Mouse (Mus musculus) forebrain, postnatal 0 days (tissue): ENCODE results near the gene Ube3b. TPM values are rescaled to one million over a fixed set of nuclear protein-coding genes. Genes with fewer than 3 reads are reported as not detected.

Experiments
- ATAC-seq: fragments of 200-750 bp; cut with Nextera tagmentation; 2 replicates; pipeline ENCODE4 v1.8.0; 2017; ENCODE audit warnings: mild to moderate bottlenecking, moderate library complexity
- DNase-seq: peaks from one replicate; pipeline ENCODE4 v3.0.0-alpha.2; 2015
- H3K27ac ChIP-seq: fragments of 300-500 bp; sonication (generic); 2 replicates; pipeline ENCODE4 v1.5.1; 2014; ENCODE audit warnings: low read depth, mild to moderate bottlenecking, antibody characterized with exemption, low read length, moderate library complexity, mixed read lengths
- H3K27me3 ChIP-seq: fragments of 300-500 bp; sonication (generic); 2 replicates; pipeline ENCODE4 v1.6.1; 2014; ENCODE audit warnings: mild to moderate bottlenecking, low read length, mixed read lengths; ENCODE audit not compliant: insufficient read depth
- H3K36me3 ChIP-seq: fragments of 300-500 bp; sonication (generic); 2 replicates; pipeline ENCODE4 v1.6.1; 2014; ENCODE audit warnings: mild to moderate bottlenecking, moderate library complexity; ENCODE audit not compliant: insufficient read depth
- H3K4me1 ChIP-seq: fragments of 300-500 bp; sonication (generic); 2 replicates; pipeline ENCODE4 v1.6.1; 2014; ENCODE audit warnings: antibody characterized with exemption; ENCODE audit not compliant: insufficient read depth
- H3K4me2 ChIP-seq: fragments of 300-500 bp; sonication (generic); 2 replicates; pipeline ENCODE4 v1.6.1; 2014; ENCODE audit warnings: low read depth, mild to moderate bottlenecking, moderate library complexity
- H3K4me3 ChIP-seq: fragments of 300-500 bp; sonication (generic); 2 replicates; pipeline ENCODE4 v1.5.1; 2014; ENCODE audit warnings: low read depth, low read length, mixed read lengths
- H3K9ac ChIP-seq: fragments of 300-500 bp; sonication (generic); 2 replicates; pipeline ENCODE4 v1.6.1; 2014; ENCODE audit warnings: mild to moderate bottlenecking
- H3K9me3 ChIP-seq: fragments of 300-500 bp; sonication (generic); 2 replicates; pipeline ENCODE4 v1.6.1; 2016; ENCODE audit warnings: low read length
- CTCF ChIP-seq: sonication (generic); IDR thresholded peaks from 2 replicates; pipeline ENCODE4 v1.5.1; 2016; ENCODE audit warnings: antibody characterized with exemption, control low read depth, low read depth
- WGBS: fragments of 180-500 bp; shearing (Covaris S2); extraction: QIAGEN DNeasy Blood & Tissue Kit; methylation state at CpG from one replicate; pipeline ENCODE4 v1.1.7; 2014; 5-methylcytosine and 5-hydroxymethylcytosine counted together
- polyA plus RNA-seq: library from polyadenylated mRNA; unstranded; fragments of >200 nt; fragmentation: Nextera tagmentation; extraction: Ambion mirVana; gene quantifications from 2 replicates; pipeline ENCODE4 v1.2.1, GENCODE M21; 2015
- total RNA-seq: library from RNA; depleted of rRNA; stranded (reverse); fragments of >200 nt; gene quantifications from 2 replicates; pipeline ENCODE4 v1.2.3, GENCODE M21; 2014

Gene Ube3b
- total and polyA plus RNA-seq, 2 experiments from 2014 or later = 35.2 to 46.8 TPM

GRCm38 (mm10) chr5:114356936-114357751, 23.3 kb upstream of the Ube3b start:
- Histone ChIP-seq H3K4me2 (no peak overlapping the region), H3K27me3 (no peaks in the 10 kb centered on the region), H3K9ac (no peak overlapping the region), H3K9me3 (no peaks in the 10 kb centered on the region), H3K36me3 (peaks cover 11% of the 10 kb centered on the region; the same call in 1 of the 2 replicates), H3K27ac (peak overlapping the region; percentile 47; the same call in 1 of the 2 replicates), H3K4me1 (no peaks in the 10 kb centered on the region), H3K4me3 (no peak overlapping the region)
- 44% methylated on average over 23 of the region's 23 CpGs for WGBS
- TF ChIP-seq CTCF = no peak
- DNase-seq = peak; percentile 67
- ATAC-seq = peak; percentile 67

- Histone ChIP-seq H3K4me3 (no peak overlapping the region), H3K36me3 (peaks cover 26% of the 10 kb centered on the region), H3K9me3 (no peaks in the 10 kb centered on the region), H3K27me3 (no peaks in the 10 kb centered on the region), H3K9ac (no peak overlapping the region), H3K4me1 (no peaks in the 10 kb centered on the region), H3K27ac (0 out of 2 replicates have a peak overlapping the region, but pooled peaks have one; percentile 16), H3K4me2 (no peak overlapping the region)
- WGBS = 53% methylated on average over 10 of the region's 10 CpGs
- TF ChIP-seq CTCF = no peak
- peak; percentile 58 for DNase-seq
- no peak for ATAC-seq
Observed at GRCm38 (mm10) chr5:114358833-114359232, 21.6 kb upstream of the Ube3b start.

GRCm38 (mm10) chr5:114359586-114359985, 20.8 kb upstream of the Ube3b start:
- WGBS = 74% methylated on average over 8 of the region's 8 CpGs
- Histone ChIP-seq H3K27me3 (no peaks in the 10 kb centered on the region), H3K9ac (no peak overlapping the region), H3K4me2 (no peak overlapping the region), H3K36me3 (peaks cover 33% of the 10 kb centered on the region), H3K27ac (0 out of 2 replicates have a peak overlapping the region, but pooled peaks have one; percentile 16), H3K4me3 (no peak overlapping the region), H3K4me1 (no peaks in the 10 kb centered on the region), H3K9me3 (no peaks in the 10 kb centered on the region)
- DNase-seq (no peak), ATAC-seq (no peak)
- TF ChIP-seq CTCF = no peak

- DNase-seq = no peak
- no peak overlapping the region for H3K9ac ChIP-seq
- no peak for TF ChIP-seq CTCF
- H3K4me2 ChIP-seq = no peak overlapping the region
- H3K4me3 ChIP-seq = no peak overlapping the region
- H3K36me3 ChIP-seq = peaks cover 47% of the 10 kb centered on the region
- no peak for ATAC-seq
- no peaks in the 10 kb centered on the region for H3K9me3 ChIP-seq
- no peaks in the 10 kb centered on the region for H3K27me3 ChIP-seq
- H3K27ac ChIP-seq = no peak overlapping the region
- WGBS = 86% methylated on average over 15 of the region's 15 CpGs
- H3K4me1 ChIP-seq = no peaks in the 10 kb centered on the region
Observed at GRCm38 (mm10) chr5:114360968-114361367, 19.4 kb upstream of the Ube3b start.

GRCm38 (mm10) chr5:114365043-114365752, 15.2 kb upstream of the Ube3b start:
- 86% methylated on average over 23 of the region's 23 CpGs for WGBS
- Histone ChIP-seq H3K27ac (no peak overlapping the region), H3K9me3 (no peaks in the 10 kb centered on the region), H3K4me3 (no peak overlapping the region), H3K9ac (no peak overlapping the region), H3K4me1 (no peaks in the 10 kb centered on the region), H3K4me2 (no peak overlapping the region), H3K27me3 (no peaks in the 10 kb centered on the region), H3K36me3 (peaks cover 88% of the 10 kb centered on the region)
- ATAC-seq (no peak), DNase-seq (no peak)
- no peak for TF ChIP-seq CTCF

GRCm38 (mm10) chr5:114368121-114368520, 12.3 kb upstream of the Ube3b start:
- ATAC-seq (no peak), DNase-seq (no peak)
- no peaks in the 10 kb centered on the region for H3K4me1 ChIP-seq
- H3K9me3 ChIP-seq = no peaks in the 10 kb centered on the region
- no peak overlapping the region for H3K9ac ChIP-seq
- no peaks in the 10 kb centered on the region for H3K27me3 ChIP-seq
- peaks cover 95% of the 10 kb centered on the region for H3K36me3 ChIP-seq
- no peak for TF ChIP-seq CTCF
- H3K27ac ChIP-seq = no peak overlapping the region
- 93% methylated on average over 14 of the region's 14 CpGs for WGBS
- H3K4me3 ChIP-seq = no peak overlapping the region
- H3K4me2 ChIP-seq = no peak overlapping the region

- WGBS = 86% methylated on average over 16 of the region's 16 CpGs
- no peak for DNase-seq
- no peak for TF ChIP-seq CTCF
- no peak for ATAC-seq
- Histone ChIP-seq H3K27me3 (no peaks in the 10 kb centered on the region), H3K4me1 (no peaks in the 10 kb centered on the region), H3K4me2 (no peak overlapping the region), H3K9me3 (no peaks in the 10 kb centered on the region), H3K4me3 (no peak overlapping the region), H3K9ac (no peak overlapping the region), H3K36me3 (peaks cover 95% of the 10 kb centered on the region), H3K27ac (no peak overlapping the region)
Observed at GRCm38 (mm10) chr5:114368803-114369496, 11.5 kb upstream of the Ube3b start.
